Mouse (Mus musculus) heart, adult 2 months (tissue): ENCODE results near the gene Pipox. TPM values are rescaled to one million over a fixed set of nuclear protein-coding genes. Genes with fewer than 3 reads are reported as not detected.
A peak's percentile ranks its signal among the peaks of the same experiment; 100 is the strongest.

ENCODE experiments used
- DNase-seq, 2 experiments: peaks; one replicate each; pipeline ENCODE4 v3.0.0; 2021
- H3K27ac ChIP-seq: fragments of 200-600 bp; 2 replicates; pipeline ENCODE4 v1.8.1; 2022
- H3K27me3 ChIP-seq: fragments of 200-500 bp; 2 replicates; pipeline ENCODE4 v1.6.1; 2012; ENCODE audit warnings: mild to moderate bottlenecking, low read length, inconsistent platforms, mixed read lengths; ENCODE audit not compliant: control insufficient read depth, insufficient read depth
- H3K36me3 ChIP-seq: fragments of 200-500 bp; 2 replicates; pipeline ENCODE4 v1.6.1; 2012; ENCODE audit warnings: low read length, inconsistent platforms; ENCODE audit not compliant: control insufficient read depth, insufficient read depth
- H3K4me1 ChIP-seq: fragments of 200-500 bp; 2 replicates; pipeline ENCODE4 v1.6.1; 2011; ENCODE audit warnings: low read length; ENCODE audit not compliant: control insufficient read depth, insufficient read depth
- H3K4me3 ChIP-seq: fragments of 200-600 bp; 2 replicates; pipeline ENCODE4 v1.8.1; 2022
- H3K79me2 ChIP-seq: fragments of 200-500 bp; replicated peaks from 2 replicates; pipeline ENCODE4 v1.6.1; 2012; ENCODE audit warnings: mild to moderate bottlenecking, inconsistent platforms, low read length, moderate library complexity, mixed read lengths; ENCODE audit not compliant: control insufficient read depth, insufficient read depth
- H3K9ac ChIP-seq: fragments of 200-500 bp; 2 replicates; pipeline ENCODE4 v1.6.1; 2012; ENCODE audit warnings: low read depth, mild to moderate bottlenecking, control low read depth, inconsistent platforms, low read length, mixed read lengths
- CTCF ChIP-seq: fragments of 200-600 bp; IDR thresholded peaks from 2 replicates; pipeline ENCODE4 v1.8.1; 2022; ENCODE audit warnings: antibody characterized with exemption, mild to moderate bottlenecking, moderate library complexity
- EP300 ChIP-seq: fragments of 200-500 bp; IDR thresholded peaks from 2 replicates; pipeline ENCODE4 v1.6.1; 2011; ENCODE audit warnings: low read depth, low read length, control low read depth; ENCODE audit not compliant: insufficient read depth
- POLR2A ChIP-seq: fragments of 200-500 bp; IDR thresholded peaks from 2 replicates; pipeline ENCODE4 v1.6.1; 2011; ENCODE audit warnings: mild to moderate bottlenecking, low read depth, low read length, control low read depth; ENCODE audit not compliant: insufficient read depth
- WGBS: fragments of 180-500 bp; shearing (Covaris S2); methylation state at CpG from one replicate; pipeline ENCODE4 v1.1.7; 2018; 5-methylcytosine and 5-hydroxymethylcytosine counted together
- intact Hi-C: fragments of 180-260 bp; cut with DNase I; formaldehyde crosslinking; loops from one replicate; pipeline ENCODE4 v1.15.1; 2025
- polyA plus RNA-seq: library from polyadenylated mRNA; depleted of rRNA; stranded (reverse); fragments of >200 nt; gene quantifications from 2 replicates; pipeline ENCODE4 v1.2.3, GENCODE M21; 2012
- total RNA-seq, 2 experiments: library from RNA; stranded (reverse); gene quantifications; 2 replicates each; pipeline ENCODE4 v1.2.3; 2021

The Pipox gene
- total and polyA plus RNA-seq, 3 experiments = 0.47 to 0.77 (median 0.52) TPM

GRCm38 (mm10) chr11:77876760-77877148, 17.1 kb downstream of the Pipox start:
- intact Hi-C loops = no loop called here
- H3K4me3 ChIP-seq = no peak overlapping the region
- no peak for DNase-seq
- H3K79me2 ChIP-seq = no peaks in the 10 kb centered on the region
- H3K27ac ChIP-seq = peak overlapping the region; percentile 15; the same call in 1 of the 2 replicates
- H3K4me1 ChIP-seq = peaks cover 3% of the 10 kb centered on the region
- 50% methylated on average over 11 of the region's 11 CpGs for WGBS
- H3K27me3 ChIP-seq = no peaks in the 10 kb centered on the region
- H3K36me3 ChIP-seq = no peaks in the 10 kb centered on the region
- no peak for TF ChIP-seq POLR2A
- no peak for TF ChIP-seq EP300
- no peak for TF ChIP-seq CTCF
- H3K9ac ChIP-seq = no peak overlapping the region

GRCm38 (mm10) chr11:77875847-77876759, 17.8 kb downstream of the Pipox start:
- Histone ChIP-seq H3K4me3 (no peak overlapping the region), H3K9ac (no peak overlapping the region), H3K79me2 (no peaks in the 10 kb centered on the region), H3K27me3 (no peaks in the 10 kb centered on the region), H3K4me1 (peaks cover 3% of the 10 kb centered on the region), H3K36me3 (no peaks in the 10 kb centered on the region), H3K27ac (peak overlapping the region; percentile 15; the same call in 1 of the 2 replicates)
- WGBS = 35% methylated on average over 26 of the region's 26 CpGs
- TF ChIP-seq EP300 (no peak), CTCF (no peak), POLR2A (no peak)
- DNase-seq = peak in 1 of 2 experiments; percentile 35
- intact Hi-C loops = no loop called here

- H3K79me2 ChIP-seq = no peaks in the 10 kb centered on the region
- no peak overlapping the region for H3K9ac ChIP-seq
- TF ChIP-seq CTCF (no peak), EP300 (no peak), POLR2A (no peak)
- no peak for DNase-seq
- H3K27me3 ChIP-seq = no peaks in the 10 kb centered on the region
- H3K36me3 ChIP-seq = no peaks in the 10 kb centered on the region
- no peak overlapping the region for H3K27ac ChIP-seq
- WGBS = 60% methylated on average over 5 of the region's 5 CpGs
- peaks cover 3% of the 10 kb centered on the region for H3K4me1 ChIP-seq
- intact Hi-C loops = no loop called here
- H3K4me3 ChIP-seq = no peak overlapping the region
Measured at GRCm38 (mm10) chr11:77875269-77875668, 18.6 kb downstream of the Pipox start.

GRCm38 (mm10) chr11:77874685-77875231, 19.1 kb downstream of the Pipox start:
- WGBS = 56% methylated on average over 6 of the region's 6 CpGs
- Histone ChIP-seq H3K27me3 (no peaks in the 10 kb centered on the region), H3K4me3 (no peak overlapping the region), H3K27ac (no peak overlapping the region), H3K4me1 (peaks cover 3% of the 10 kb centered on the region), H3K9ac (no peak overlapping the region), H3K79me2 (no peaks in the 10 kb centered on the region), H3K36me3 (no peaks in the 10 kb centered on the region)
- TF ChIP-seq POLR2A = no peak
- TF ChIP-seq EP300 = no peak
- TF ChIP-seq CTCF = no peak
- DNase-seq = no peak
- intact Hi-C loops = no loop called here

GRCm38 (mm10) chr11:77873116-77873515, 20.8 kb downstream of the Pipox start:
- Histone ChIP-seq H3K4me3 (no peak overlapping the region), H3K27ac (no peak overlapping the region), H3K79me2 (no peaks in the 10 kb centered on the region), H3K27me3 (no peaks in the 10 kb centered on the region), H3K36me3 (no peaks in the 10 kb centered on the region), H3K9ac (no peak overlapping the region), H3K4me1 (peaks cover 3% of the 10 kb centered on the region)
- no peak for DNase-seq
- TF ChIP-seq CTCF = no peak
- no peak for TF ChIP-seq EP300
- TF ChIP-seq POLR2A = no peak
- intact Hi-C loops = no loop called here
- WGBS = 19% methylated on average over 3 of the region's 3 CpGs

- intact Hi-C loops = no loop called here
- no peak overlapping the region for H3K9ac ChIP-seq
Measured at GRCm38 (mm10) chr11:77872685-77873084, 21.2 kb downstream of the Pipox start.

More at GRCm38 (mm10) chr11:77872685-77873084, 21.2 kb downstream of the Pipox start:
- DNase-seq = no peak
- no peaks in the 10 kb centered on the region for H3K36me3 ChIP-seq
- peaks cover 3% of the 10 kb centered on the region for H3K4me1 ChIP-seq
- no peak for TF ChIP-seq EP300
- TF ChIP-seq CTCF = no peak
- no peak for TF ChIP-seq POLR2A
- H3K27ac ChIP-seq = no peak overlapping the region
- no peak overlapping the region for H3K4me3 ChIP-seq
- 13% methylated on average over 7 of the region's 7 CpGs for WGBS
- no peaks in the 10 kb centered on the region for H3K79me2 ChIP-seq
- no peaks in the 10 kb centered on the region for H3K27me3 ChIP-seq
